Mouse (Mus musculus): ENCODE measurements at regions not wholly inside any gene's neighbourhood (a gene's known extent, or its start where the extent isn't known, plus 50 kb on each side); places are given as distances from the start of the nearest gene placed in this dataset.

DNA sequence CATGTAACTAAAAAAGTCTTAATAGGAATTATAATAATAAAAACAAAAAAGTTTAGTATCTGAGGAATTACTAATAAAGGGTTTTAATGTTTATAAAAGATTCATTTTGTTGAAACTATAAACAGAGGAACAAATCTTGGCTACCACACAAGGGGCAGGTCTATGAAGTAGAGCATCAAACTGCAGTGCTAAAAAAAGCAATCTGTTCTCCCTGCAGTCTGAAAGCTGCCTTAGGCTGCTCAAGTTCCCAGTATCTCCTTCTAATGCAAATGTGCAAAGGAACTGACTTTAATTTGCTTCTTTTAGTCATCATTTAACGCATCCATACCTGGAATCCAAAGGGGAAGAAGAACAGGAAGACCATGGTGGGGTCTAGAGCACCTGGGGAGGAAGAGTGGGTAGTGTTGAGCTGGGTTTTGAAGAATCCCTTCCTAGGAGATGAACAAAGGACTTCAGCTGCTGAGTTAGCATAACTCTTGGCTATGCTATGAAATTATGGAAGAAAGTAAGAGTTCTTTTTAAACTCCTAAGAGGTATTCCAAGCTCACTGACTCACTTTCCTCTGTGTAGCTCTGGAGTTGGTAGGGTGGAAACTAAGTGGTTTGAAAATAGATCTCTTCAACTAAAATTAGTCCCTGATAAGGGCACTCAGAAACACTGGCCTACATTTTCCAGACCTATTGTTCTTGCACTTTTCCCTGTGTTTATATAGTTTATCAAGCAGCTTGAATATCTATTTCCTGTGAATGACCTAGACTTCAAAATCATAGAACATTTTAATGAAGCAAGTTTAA lies 260.4 kb upstream of the Zic4 start:
- no peak for TF ChIP-seq CTCF (IDR thresholded peaks at IDR 0.05; ENCODE audit: low read depth)
- TF ChIP-seq EP300 (optimal IDR thresholded peaks at IDR 0.05), result no peak

All from stomach, postnatal 0 days (tissue).